Mouse (Mus musculus) ES-E14 (cell line): Measurements from ENCODE around the gene Bcl2l11. TPM values are rescaled to one million over a fixed set of nuclear protein-coding genes. Genes with fewer than 3 reads are reported as not detected.

Source experiments
- DNase-seq: peaks from one replicate; pipeline ENCODE4 v3.0.0-alpha.2; 2013; ENCODE audit warnings: low read depth, low spot score
- H3K27ac ChIP-seq: 2 replicates; pipeline ENCODE4 v1.5.1; 2012; ENCODE audit warnings: low read depth, mild to moderate bottlenecking, low read length, moderate library complexity, mixed read lengths; ENCODE audit not compliant: poor library complexity, insufficient read depth, severe bottlenecking
- H3K36me3 ChIP-seq: 2 replicates; pipeline ENCODE4 v1.6.1; 2012; ENCODE audit warnings: mild to moderate bottlenecking, low read length, moderate library complexity, mixed read lengths; ENCODE audit not compliant: control insufficient read depth, poor library complexity, insufficient read depth, severe bottlenecking
- H3K4me1 ChIP-seq, 2 experiments: fragments of 150-350 bp in 1 of 2; sonication (generic) in 1 of 2; 2 replicates each; pipeline ENCODE4 v1.6.1; 2012; ENCODE audit warnings: low read length in 2 of 2, mild to moderate bottlenecking in 1 of 2, mixed read lengths in 1 of 2; ENCODE audit not compliant: control insufficient read depth in 2 of 2, insufficient read depth in 2 of 2, poor library complexity in 1 of 2
- H3K4me3 ChIP-seq, 2 experiments: fragments of 150-350 bp in 1 of 2; sonication (generic) in 1 of 2; 2 replicates each; pipeline ENCODE4 v1.5.1; 2012; ENCODE audit warnings: low read length in 2 of 2, low read depth in 1 of 2, mild to moderate bottlenecking in 1 of 2, mixed read lengths in 1 of 2; ENCODE audit not compliant: insufficient read depth in 1 of 2, poor library complexity in 1 of 2, severe bottlenecking in 1 of 2
- H3K9ac ChIP-seq: 2 replicates; pipeline ENCODE4 v1.6.1; 2012; ENCODE audit warnings: low read depth, mild to moderate bottlenecking, low read length, mixed read lengths; ENCODE audit not compliant: poor library complexity, insufficient read depth, severe bottlenecking
- H3K9me3 ChIP-seq: fragments of 150-350 bp; sonication (generic); 2 replicates; pipeline ENCODE4 v1.6.1; 2012; ENCODE audit warnings: low read depth, mild to moderate bottlenecking, low read length; ENCODE audit not compliant: control insufficient read depth, insufficient read depth
- CHD2 ChIP-seq: IDR thresholded peaks from 2 replicates; pipeline ENCODE4 v1.6.1; 2014; ENCODE audit warnings: mild to moderate bottlenecking, low read depth, low read length, inconsistent platforms
- HCFC1 ChIP-seq: IDR thresholded peaks from 2 replicates; pipeline ENCODE4 v1.6.1; 2012; ENCODE audit warnings: low read length, inconsistent platforms, borderline replicate concordance; ENCODE audit not compliant: insufficient read depth
- MAFK ChIP-seq: IDR thresholded peaks from 2 replicates; pipeline ENCODE4 v1.6.1; 2014; ENCODE audit warnings: mild to moderate bottlenecking, low read depth, low read length, inconsistent platforms; ENCODE audit not compliant: insufficient read depth
- ZC3H11A ChIP-seq: IDR thresholded peaks from 2 replicates; pipeline ENCODE4 v1.6.1; 2012; ENCODE audit warnings: low read depth, mild to moderate bottlenecking, inconsistent platforms, low read length, borderline replicate concordance
- ZNF384 ChIP-seq: IDR thresholded peaks from 2 replicates; pipeline ENCODE4 v1.6.1; 2012; ENCODE audit warnings: low read depth, low read length, inconsistent platforms
- in situ Hi-C, 2 experiments: fragments of 600-800 bp; cut with MboI; formaldehyde crosslinking; loops; one replicate each; pipeline ENCODE4 v1.15.1; 2025; ENCODE audit warnings: low sequenced_read_pairs in 2 of 2, inconsistent platforms in 1 of 2; ENCODE audit not compliant: unreplicated experiment in 2 of 2
- total RNA-seq: library from RNA; depleted of rRNA; stranded (reverse); fragments of 300-350 nt; gene quantifications from 2 replicates; pipeline ENCODE4 v1.2.3, GENCODE M21; 2012

Bcl2l11 gene
- total RNA-seq, 1 experiment, result 23.6 TPM

DNA sequence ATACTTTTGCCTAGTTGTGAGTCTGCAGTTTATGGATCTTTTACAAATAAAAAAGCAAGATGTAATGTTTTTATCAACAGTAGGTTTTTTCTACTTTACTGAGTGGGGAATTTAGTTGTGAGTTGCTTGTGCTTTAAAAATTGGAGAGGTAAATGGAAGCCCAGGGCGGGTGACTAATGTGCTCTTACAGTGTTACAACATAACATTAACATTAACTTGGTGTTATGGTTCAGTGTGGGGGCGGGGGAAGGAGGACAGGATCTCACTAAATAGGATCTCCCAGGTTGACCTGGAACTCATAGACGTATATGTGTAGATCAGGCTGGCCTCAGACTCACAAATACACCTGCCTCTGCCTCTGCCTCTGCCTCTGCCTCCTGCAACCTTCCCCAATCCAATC, 19.6 kb downstream of the Bcl2l11 start:
- Histone ChIP-seq H3K27ac (no peak overlapping the region), H3K9ac (no peak overlapping the region), H3K4me1 (no peaks in the 10 kb centered on the region), H3K36me3 (peaks cover 32% of the 10 kb centered on the region), H3K9me3 (no peaks in the 10 kb centered on the region), H3K4me3 (no peak overlapping the region)
- no peak for DNase-seq
- TF ChIP-seq HCFC1 (no peak), ZNF384 (no peak), CHD2 (no peak), MAFK (no peak), ZC3H11A (no peak)
- in situ Hi-C loops, result no loop called here

DNA sequence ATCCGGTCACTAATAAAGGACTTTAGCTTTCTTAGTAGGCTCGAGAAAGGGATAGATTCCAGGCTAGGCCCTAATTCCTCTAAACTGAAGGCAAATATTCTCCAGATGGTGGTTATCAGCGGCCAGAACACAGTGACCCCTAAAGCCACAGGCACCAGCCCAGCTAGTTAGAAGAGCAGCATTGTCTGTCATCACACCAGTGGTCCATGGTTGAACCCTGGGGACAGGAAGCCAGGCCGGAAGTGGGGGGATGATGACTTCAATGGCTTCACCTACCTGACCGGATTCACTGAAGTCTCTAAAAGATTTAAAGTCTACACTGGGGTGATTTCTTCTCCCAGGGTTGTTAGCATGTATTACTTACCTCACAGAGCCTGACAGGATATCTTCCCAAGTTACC, 23.8 kb downstream of the Bcl2l11 start:
- in situ Hi-C loops, result no loop called here
- peaks cover 41% of the 10 kb centered on the region for H3K36me3 ChIP-seq
- no peak overlapping the region for H3K9ac ChIP-seq
- no peak overlapping the region for H3K4me3 ChIP-seq
- H3K4me1 ChIP-seq, result peaks cover 0 to 16% of the 10 kb centered on the region in 2 experiments; a peak in 3 of 4 replicates
- no peak for DNase-seq
- no peaks in the 10 kb centered on the region for H3K9me3 ChIP-seq
- H3K27ac ChIP-seq, result no peak overlapping the region
- TF ChIP-seq MAFK, result no peak
- no peak for TF ChIP-seq CHD2
- TF ChIP-seq HCFC1, result no peak
- no peak for TF ChIP-seq ZC3H11A
- TF ChIP-seq ZNF384, result no peak

DNA sequence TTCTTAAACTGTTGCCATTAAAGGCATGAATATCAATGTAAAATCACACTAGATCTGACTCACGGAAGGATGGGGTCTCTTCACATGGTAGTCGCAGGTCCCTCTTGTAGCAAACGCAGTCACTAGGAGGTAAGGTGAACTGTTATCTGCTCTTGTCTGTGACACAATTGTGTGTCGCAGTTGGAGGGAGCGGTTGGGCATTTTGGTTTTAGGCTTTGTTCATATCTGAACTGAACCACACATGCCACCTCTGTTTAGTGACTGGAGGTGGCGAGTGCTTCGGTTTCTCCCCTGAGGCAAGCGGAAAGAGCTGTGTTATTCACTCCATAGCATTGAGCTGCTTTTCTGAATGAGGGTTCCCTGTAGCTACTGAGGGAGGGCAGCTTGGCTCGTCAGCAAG, 26.4 kb downstream of the Bcl2l11 start:
- H3K9ac ChIP-seq, result peak overlapping the region; percentile 51

DNA sequence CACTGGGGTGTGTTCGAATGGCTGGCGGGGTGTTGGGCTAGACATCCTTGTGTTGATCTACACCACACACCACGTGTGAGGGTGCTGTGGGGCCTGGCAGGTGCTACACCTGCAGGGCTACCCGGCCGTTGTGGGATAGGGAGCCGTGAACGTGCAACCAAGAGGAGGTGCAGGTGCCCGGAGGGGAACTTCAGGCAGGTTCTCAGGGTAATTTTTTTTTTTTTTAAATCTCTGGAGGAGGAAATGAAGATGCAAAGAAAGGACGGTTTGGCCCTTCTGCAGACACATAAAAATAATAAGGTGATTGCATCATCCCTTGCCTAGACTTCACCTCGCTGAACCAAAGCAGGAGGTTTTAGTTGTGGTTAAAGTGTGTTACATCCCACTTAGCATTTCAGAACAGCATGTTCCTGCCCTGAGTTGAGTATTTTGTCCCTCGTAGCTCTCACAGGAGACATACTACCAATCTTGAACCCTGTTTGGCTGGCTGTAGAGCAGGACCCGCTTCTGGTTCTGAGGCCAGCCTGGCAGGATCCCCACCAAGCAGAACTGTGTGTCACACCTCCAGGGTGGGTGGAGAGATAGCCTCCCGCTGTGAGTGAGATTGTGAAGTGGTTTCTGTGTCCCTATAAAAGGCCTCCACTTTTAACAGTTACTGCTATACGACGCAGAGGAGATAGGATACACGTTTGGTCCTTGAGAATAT, 27.2 kb downstream of the Bcl2l11 start:
- no peak for DNase-seq
- H3K9ac ChIP-seq, result peak overlapping the region; percentile 51
- in situ Hi-C loops, result no loop called here

More for the DNA sequence above, 26.4 kb downstream of the Bcl2l11 start:
- in situ Hi-C loops, result no loop called here
- H3K9me3 ChIP-seq, result no peaks in the 10 kb centered on the region
- TF ChIP-seq ZC3H11A, result no peak
- no peak for TF ChIP-seq MAFK
- H3K36me3 ChIP-seq, result peaks cover 49% of the 10 kb centered on the region
- H3K27ac ChIP-seq, result no peak overlapping the region
- no peak overlapping the region; a peak in 1 of 4 replicates for H3K4me3 ChIP-seq
- peaks cover 0 to 19% of the 10 kb centered on the region in 2 experiments; a peak in 3 of 4 replicates for H3K4me1 ChIP-seq
- no peak for DNase-seq

More for the DNA sequence above, 27.2 kb downstream of the Bcl2l11 start:
- Histone ChIP-seq H3K27ac (no peak overlapping the region), H3K4me3 (peak overlapping the region in 1 of 2 experiments; percentile 16; a peak in 2 of 4 replicates), H3K9me3 (no peaks in the 10 kb centered on the region), H3K4me1 (peaks cover 0 to 19% of the 10 kb centered on the region in 2 experiments; a peak in 3 of 4 replicates), H3K36me3 (peaks cover 45% of the 10 kb centered on the region)
- TF ChIP-seq MAFK, result no peak
- TF ChIP-seq ZC3H11A, result no peak
- no peak for TF ChIP-seq HCFC1
- no peak for TF ChIP-seq ZNF384
- TF ChIP-seq CHD2, result no peak
